Mouse (Mus musculus) heart, adult 18-20 months (tissue): ENCODE results near the gene Zfp536. TPM values are rescaled to one million over a fixed set of nuclear protein-coding genes. Genes with fewer than 3 reads are reported as not detected.

Experiments
- DNase-seq, 2 experiments: peaks; one replicate each; pipeline ENCODE4 v3.0.0; 2021 to 2022; ENCODE audit warnings: mixed read lengths in 1 of 2
- total RNA-seq, 2 experiments: library from RNA; stranded (reverse); gene quantifications; 2 replicates each; pipeline ENCODE4 v1.2.3; 2021

Gene Zfp536
- total RNA-seq, 2 experiments from 2014 or later: 7.9 to 10.7 TPM

DNA sequence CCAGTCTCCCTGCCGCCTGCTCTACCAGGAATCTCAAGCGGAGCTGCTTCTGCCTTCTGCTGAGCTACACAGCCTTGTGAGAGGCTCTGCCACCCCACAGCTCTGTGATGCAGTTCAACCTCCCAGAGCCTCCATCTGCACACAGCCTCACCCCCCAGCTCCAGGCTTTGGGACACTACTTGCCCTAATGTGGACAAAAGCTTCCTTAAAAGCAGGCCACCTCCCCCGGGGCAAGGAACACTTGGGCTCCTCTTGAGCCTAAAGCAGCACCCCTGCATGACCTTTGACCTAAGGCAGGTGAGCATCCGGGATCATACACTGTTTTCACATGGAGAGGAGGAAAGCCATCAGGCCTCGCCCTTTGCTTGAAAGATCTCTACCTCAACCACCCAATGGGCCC, 219.0 kb downstream of the Zfp536 start:
- DNase-seq: no peak

DNA sequence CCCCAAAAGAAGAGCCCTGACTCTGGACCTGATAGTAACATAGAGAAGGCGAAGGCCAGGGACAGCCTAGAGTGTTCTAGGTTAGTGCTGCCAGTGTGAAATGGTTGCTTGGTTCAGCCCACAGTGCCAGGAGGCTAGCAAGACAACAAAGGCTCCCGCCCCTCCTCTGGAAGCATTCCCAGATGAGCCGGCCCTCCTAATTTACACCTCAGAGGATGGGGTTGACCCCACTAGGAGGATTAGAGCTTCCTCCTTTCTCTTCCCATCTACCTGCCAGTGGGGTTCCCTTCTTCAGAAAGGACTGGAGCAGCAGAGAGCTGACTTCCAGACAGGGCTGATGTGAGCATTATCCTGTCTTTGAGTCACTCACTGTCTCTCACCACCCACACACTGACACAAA, 219.8 kb downstream of the Zfp536 start:
- no peak for DNase-seq

DNA sequence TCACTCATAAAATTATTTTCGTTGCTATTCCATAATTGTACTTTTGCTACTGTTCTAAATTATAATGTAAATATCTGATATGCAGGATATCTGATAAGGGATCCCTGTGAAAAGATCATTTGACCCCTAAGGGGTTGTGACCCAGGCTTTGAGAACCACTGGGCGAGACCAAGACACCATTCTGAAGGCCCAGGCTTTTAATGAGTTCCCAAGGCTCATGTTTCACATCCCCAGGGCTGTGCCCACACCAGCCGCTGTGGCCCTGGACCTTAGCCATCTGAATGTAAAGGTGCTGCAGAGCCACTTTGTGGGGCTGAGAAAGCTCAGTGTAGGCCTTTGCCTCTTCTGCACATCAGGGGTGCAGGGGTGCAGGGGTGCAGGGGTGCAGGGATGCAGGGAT, 221.1 kb downstream of the Zfp536 start:
- no peak for DNase-seq

DNA sequence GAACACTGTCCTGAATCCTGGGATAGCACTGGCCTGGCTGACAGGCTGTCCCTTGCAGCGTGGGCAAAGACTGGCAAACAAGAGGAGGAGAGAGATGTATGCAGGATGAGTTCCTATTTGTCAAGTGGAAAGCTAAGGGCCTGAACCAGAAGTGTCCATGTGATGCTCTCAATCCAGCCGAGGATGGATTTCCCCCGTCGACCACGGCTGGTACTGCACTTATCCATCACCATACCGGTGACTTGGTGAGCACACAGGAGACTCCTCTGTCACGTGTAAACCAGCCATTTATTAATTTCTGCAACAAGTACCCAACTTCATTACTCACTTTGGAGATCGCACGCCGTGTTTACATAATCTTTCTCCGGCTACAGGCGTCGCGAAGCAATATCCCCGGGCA, 224.6 kb downstream of the Zfp536 start:
- no peak for DNase-seq

DNA sequence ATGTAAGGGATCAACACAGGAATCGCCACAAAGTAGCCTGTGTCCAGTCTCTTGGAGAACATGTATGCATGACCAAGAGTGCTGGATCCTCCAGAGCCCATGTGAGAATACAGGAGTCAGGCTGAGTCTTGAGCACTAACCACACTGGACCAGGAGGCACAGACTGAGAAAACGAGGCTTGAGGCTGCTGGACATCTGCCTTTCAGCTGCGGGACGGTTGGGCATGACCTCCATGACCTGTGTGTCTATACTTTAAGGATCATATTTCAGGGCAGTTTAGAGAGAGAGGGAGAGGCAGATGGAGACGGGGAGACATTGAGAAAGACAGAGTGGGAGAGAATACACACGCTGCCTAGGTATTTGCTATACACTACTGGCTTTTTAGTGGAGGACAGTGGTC, 229.4 kb downstream of the Zfp536 start:
- DNase-seq: no peak

DNA sequence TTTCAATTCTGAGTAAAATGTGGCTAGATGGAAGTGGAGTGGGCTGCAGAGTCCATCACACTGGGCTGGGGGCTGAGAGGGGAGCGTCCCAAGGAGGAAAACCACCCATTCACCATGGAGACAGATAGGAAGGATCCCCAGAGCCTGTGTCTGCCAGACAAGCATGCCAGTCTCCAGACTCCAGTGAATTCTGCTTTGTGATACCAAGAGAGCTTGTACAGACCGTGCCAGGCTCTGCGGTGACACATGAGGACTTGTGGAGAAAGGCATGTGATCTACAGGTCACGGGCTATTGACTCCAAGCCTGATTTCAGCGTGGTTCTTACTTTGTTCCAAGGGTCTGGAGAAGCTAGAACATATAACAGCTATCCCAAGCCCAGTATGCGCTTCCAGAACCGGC, 230.5 kb downstream of the Zfp536 start:
- DNase-seq: peak; percentile 26 to 35

DNA sequence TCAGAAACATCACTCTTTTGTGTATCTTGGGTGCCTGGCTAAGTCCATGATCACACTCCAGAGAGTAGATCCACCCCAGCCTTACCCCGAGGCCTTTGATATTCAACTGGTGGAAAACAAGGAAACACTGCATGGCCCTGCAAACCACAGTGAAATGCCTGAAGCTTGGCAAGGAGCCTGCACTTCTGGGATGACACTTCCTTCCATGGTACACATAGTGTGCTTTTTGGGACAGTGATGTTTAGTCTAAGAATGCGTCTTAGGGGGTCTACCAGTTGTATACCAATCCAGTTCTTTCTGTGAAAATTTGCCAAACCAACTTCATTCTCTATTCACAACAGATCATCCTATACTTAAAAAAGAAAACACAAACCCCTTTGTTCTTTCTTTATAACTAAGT, 242.3 kb downstream of the Zfp536 start:
- no peak for DNase-seq

DNA sequence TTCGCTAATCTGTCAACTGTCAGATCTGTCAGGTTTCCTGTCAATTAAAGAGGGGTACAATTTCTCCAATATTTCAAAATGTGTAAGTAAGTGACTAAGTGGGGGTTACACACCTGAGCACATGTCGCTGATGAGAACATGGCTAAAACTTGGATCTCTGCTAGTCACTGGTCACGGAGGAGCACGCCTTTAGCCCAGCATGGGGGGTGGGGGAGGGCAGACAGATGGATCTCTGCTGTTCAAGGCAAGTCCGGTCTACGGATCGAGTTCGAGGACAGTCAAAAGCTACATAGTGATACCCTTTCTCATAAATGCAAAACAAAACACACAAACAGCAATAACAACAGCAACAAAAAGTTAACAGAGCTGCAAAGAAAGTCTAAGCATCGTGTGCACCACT, 245.1 kb downstream of the Zfp536 start:
- no peak for DNase-seq

DNA sequence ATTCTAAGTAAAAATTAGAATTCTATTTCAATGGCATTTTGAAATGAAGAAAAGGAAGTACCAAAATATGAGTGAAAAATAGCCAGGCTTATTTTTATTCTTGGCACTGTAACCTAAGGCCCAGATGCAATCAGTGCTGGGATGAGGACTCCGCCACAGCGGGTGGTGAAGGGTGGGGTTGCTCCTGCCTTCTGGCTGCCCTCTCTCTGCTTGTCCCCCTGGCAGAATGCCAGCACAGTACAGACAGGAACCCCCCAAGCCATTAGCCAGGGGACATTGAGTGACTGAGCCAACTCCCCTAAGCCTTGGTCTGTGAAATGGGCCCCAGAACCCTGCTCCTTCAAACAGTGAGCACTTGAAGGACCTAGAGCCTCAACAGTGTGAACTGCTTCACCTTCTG, 245.6 kb downstream of the Zfp536 start:
- no peak for DNase-seq

DNA sequence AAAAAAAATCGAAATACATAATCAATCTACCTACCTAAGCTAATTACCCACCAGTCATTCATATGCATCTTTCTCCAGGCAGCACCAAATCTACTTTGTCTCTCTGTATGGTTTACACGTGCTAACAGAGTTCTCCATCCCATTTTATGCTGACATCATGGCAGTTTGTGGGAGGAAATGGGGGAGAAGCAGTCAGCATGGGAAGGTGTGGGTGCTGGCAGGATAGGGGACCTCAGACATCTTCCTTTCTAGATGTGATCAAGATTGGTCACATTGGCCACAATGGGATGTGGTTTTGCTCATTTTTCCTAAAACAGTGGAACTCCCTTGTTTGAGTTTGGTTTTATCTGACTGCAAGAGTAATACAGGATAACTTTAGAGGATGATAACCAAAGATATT, 252.0 kb downstream of the Zfp536 start:
- DNase-seq: no peak

DNA sequence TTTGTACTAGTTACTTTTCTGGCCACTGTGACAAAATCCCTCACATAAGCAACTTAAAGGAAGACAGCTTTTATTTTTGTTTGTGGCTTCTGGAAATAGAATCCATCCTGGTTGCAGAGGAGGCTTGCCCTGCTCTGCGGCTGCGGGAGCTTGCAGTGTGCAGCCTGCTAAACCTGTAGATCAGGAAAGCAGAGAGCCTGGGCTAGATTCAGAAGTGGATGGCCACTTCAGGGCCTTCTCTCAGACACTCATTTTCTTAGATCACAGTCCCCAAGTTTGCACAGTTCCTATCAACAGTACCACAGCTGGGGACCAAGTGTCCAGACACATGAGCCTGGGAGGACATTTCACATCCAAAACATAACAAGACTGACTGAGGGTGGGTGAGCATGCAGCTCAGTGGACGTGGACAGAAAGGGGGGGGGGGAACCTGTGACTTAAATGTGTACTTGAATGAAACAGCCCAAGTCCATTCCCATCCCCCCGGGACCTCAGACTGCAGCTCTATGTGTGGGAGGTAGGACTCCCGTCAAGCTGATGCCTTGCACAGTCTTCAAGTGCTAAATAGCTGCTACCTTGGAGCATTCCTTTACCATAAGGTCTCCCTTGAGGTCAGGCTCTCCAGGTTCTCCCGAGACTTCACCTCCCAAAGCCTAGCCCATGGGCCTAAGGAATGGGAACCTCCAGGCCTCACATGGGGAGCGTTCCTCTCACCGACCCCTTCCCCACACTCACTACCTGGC, 262.3 kb downstream of the Zfp536 start:
- DNase-seq: no peak

DNA sequence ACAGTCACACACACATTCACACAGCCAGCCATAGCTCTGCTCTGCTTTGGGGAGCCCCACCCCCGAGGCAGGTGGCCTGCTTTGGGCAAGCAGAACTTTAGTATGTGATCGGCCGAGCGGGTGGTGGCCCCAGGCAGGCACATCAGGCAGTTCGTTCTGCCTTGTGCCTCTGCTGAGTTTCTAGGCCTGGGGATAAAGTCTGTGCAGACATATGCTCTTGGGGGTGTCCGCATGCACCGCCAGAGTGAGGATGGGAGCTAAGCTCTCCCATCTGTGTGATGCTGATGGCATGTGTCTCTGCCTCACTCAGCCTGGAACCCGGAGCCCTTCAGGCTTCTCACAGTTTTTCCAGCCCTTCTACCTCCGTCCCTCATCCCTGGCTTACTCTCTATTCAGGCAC, 263.7 kb downstream of the Zfp536 start:
- no peak for DNase-seq

DNA sequence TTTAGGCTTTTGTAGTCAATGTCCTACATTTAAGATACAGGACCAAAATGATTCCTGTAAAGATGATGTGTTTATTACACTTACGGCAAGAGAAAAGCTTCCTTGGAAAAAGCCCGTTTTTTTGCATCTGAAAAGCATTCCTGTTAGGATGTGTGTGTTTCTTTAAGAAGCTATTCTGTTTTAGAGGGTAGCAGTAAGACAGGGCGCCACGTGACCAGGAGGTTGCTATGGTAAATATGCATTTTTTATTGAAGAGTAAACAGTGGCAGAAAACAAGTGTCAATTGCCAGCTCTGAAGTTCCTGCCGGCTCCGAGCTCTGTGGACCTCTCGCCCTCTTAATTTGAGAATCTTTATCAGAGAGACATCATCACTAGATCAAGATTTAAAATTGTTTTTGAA, 267.9 kb downstream of the Zfp536 start:
- DNase-seq: no peak

DNA sequence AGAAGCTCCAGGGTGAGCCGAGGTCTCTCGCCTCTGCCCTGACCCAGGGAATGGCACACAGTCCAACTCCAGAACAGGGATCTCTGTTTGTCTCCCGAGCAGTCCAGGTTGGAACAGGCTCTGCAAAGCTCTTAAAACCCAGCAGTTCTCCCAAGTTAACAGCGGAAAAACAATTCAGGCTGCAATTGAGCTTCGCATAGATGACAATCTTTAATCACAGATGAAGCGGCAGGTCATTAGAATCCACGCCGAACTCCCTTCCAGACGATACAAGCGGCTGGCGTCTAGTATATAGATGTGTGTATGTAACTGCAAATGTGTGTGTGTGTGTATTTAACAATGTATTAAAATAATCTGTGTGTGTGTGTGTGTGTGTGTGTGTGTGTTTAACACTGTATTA, 268.3 kb downstream of the Zfp536 start:
- DNase-seq: no peak

DNA sequence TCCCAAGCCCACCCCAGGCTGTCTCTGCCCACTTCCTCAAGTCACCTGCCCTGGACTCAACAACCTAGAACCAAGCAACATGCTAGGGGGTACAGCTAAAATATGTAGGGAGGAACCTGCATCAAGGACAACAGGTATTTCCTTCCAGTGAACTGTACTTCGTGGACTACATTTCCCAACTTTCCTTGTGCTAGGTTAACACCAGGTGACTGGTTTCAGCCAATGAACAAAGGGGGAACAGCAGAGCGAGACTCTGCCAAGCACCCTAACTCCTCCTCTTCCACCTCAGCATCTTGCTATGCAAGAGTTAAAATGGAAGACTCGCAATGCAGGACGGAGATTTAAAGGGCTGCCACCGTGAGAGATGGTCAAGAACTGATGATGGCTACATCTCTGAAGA, 274.6 kb downstream of the Zfp536 start:
- DNase-seq: no peak

DNA sequence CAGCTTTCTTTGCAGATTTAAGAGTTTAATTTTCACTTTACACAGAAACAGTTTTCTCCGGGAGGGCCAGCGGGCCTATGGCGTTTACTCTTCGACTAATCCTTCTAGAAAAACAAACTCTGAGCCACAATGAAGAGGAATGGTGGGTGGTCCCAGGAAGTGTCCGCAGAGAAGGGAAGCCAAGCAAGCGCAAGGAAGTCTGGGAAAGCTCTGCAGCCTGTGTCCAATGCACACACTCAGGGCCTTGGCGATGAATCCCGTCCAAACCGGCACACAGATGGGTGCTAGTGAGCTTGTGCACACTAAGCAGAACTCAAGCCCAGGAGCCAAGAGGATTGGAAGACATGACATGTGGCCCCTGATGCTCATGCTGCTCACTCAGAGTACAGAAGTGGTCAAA, 276.9 kb downstream of the Zfp536 start:
- DNase-seq: no peak

DNA sequence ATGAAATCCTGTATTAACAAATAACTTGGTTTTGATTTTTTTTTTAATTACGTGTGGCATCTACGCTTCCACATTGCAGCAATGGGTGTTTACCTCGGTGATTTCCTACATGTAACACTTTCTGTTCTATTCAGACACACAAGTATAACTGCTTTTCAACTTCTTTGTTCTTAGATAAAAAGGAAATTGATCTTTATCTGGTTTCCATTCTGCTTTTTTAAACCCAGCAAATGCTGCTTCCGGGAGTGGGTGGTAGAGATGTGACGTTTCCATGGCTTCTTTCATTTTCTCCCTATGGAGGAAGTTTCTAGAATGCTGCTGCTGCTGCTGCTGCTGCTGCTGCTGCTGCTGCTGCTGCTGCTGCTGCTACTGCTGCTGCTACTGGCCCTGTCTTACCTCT, 283.1 kb downstream of the Zfp536 start:
- peak in 1 of 2 experiments; percentile 14 for DNase-seq

DNA sequence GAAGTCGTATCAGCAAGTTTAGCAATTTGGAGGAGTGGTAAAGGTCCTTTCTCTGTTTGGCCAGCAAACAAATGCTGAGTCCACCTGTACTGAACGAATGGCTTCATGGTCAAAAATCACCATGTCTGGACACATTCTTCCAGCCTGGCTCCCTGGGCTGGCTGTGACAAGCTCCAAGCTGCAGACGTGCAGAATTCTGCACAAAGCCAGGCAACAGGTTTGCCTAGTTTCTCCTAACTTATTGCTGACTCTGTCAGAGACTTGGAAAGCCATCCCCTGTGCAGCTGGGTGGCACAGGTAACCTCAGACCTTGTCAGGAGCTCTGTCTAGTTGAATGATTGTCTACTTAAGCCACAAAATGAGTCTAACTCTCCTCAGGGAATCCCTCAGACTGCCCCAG, 288.5 kb downstream of the Zfp536 start:
- no peak for DNase-seq

DNA sequence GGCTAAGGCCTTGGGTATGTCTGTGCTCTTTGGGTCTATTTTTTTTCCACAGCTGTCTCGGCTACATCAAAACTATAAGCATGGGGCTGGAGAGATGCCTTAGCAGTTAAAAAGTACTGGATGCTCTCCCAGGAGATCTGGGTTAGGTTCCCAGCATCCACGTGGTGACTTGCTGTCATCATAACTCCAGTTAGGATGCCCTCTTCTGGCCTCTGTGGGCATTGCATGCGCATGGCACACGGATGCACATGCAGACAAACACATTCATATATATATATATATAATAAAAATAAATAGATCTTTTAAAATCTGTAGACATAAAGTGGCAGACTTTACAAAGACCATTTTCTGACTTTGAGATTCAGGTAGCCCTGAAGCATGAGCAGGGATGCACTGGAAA, 290.9 kb downstream of the Zfp536 start:
- DNase-seq: no peak

DNA sequence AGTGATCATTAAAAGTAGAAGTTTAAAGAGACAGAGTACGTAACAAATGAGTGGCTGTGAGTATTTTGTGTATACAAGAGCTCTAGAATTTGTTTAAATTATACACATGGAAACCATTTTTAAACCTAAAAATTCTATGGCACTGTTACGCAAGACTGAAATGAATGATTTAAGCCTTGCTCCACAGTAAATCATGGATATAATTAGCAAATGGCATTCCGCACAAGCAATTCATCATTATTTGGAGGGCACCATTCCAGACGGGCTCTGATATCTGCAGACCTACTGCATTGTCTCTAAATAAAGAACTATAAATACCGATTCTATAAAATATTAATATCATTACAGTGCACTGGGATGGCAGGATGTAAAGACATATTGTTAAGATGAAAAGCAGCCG, 292.3 kb downstream of the Zfp536 start:
- no peak for DNase-seq

DNA sequence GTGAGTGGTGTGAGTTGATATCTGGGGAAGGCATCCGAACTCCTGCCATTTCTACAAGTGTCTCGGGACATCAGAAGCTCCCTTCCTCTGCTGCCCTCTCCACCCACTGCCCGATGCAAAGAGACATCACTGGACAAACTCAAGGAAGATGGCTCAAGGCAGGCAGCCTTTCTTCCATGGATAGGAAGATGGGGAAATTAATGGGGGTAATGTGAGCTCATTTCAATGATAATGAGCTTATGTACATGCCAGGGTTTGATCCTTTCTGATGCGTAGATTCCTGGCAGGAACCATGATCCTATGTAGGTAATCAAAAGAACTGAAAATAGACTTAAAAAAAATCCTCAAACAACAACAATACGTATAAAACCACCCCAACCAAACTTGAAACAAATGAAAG, 296.1 kb downstream of the Zfp536 start:
- DNase-seq: no peak

DNA sequence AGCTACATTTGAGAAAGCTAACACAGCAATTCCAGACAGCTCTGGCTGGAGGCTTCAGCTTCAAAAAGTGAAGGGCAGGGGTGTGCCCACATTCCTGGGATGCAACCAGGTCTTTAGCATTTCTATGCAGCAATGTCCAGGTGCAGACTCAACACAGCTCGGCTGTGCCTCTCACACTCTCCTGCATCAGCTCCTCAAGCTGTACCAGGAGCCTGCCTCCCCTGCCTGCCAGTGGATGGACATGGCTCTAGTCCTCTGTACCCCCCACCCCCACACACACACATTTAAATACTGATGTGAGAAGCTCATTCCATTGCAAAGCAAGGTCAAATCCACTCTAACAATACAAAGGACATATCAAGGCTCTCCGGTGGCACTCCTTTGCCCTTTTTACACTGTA, 298.0 kb downstream of the Zfp536 start:
- no peak for DNase-seq

DNA sequence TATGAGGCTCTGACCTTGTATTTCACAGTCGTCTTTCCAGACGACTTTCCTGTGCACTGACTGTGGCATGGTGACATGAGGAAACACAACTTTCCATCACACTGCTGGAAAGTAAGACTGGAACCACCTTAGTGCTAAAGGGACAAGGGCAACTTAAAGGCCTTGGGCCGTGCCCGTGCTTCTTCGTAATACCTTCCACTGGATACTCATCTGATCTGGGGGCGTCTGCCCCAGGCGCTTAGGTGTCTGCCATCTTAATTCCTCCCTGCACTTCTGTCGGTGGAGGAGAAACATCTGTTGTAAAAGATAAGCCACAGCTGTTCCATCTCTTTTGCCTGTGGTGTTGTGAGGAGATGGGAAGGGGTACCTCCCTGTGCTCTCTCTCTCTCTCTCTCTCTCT, 299.2 kb downstream of the Zfp536 start:
- no peak for DNase-seq

DNA sequence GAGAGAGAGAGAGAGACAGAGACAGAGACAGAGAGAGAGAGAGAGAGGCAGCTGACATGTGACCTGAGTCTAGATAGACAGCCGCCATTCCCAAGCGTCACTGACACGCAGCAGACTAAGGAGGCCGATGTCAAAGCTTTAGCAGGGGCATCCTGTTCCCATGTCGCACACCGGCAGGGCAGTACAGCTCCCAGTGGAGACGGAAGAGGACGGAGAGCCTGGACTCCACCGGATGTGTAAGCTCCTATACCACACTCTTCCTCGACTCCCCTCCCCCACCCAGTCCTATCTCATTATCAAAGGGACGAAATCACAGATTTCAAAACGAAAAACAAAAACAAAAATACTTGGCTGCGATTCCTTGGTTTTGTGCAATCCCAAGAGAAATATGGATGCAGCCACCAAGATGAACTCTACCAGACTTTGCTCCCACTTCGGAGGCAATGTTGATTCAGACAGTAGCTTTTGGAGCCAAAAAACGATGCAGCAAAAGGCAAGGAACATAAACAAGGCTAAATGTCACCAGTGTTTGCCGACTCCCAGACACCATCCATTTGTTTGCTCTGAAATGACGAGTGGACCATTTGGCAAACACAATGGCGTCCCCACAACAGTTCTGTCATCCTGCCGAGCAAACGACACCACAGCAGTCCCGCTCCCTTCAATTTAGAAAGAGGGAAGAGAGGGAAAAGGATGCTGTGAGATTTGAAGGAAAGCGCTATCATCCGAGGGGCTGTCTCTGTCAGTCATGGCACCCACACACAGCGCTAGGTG, 299.9 kb downstream of the Zfp536 start:
- no peak for DNase-seq
